Mouse (Mus musculus): ENCODE data around the gene Ppef1. TPM values are rescaled to one million over a fixed set of nuclear protein-coding genes. Genes with fewer than 3 reads are reported as not detected.
A peak's percentile ranks its signal among the peaks of the same experiment; 100 is the strongest.

Gene Ppef1
- total RNA-seq, 1 experiment from 2014 or later = not detected

DNA sequence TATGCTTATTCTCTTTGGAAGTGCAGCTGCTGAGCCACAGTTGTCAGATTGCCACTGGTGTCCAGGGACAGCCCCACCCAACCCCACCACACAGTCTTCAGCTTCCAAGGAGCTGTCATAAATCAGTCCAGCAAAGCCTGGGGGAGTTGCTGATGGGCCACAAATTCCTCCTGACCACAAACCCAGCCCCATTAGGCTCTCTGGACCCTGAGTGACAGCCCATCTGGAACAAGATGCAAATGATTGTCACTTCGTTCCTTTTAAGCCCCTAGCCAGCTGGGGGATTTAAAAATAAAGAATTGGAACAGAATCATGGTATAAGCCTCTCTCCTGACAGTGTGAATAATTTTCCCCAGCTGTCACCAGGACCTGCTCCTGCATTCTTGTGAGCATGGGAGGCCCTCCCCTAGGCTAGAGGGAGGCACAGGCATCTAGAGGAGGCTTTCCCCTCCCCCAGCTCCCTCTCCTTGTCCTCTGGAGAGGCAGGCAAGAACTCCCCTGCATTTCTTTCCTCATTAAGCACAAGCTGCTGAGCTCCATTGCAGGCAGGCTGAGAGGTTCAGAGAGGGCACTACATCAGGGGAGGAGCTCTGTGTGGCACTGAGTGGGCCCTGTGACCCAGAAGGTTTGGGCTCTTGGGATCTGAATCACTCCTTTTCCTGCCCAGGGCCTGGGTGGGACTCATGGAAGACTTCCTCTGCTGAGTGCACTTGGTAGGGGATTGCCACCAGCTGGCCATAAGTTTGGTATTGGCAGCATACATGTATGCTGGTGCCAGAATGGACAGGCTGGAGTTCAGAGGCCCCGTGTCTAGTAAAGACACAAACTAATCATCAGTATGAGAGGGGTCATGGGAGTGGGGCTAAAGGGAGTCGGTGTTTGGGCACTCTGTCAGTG, 136.8 kb downstream of the Ppef1 start:
- peak; percentile 36; the same call in 1 of the 2 replicates for ATAC-seq (replicated peaks; ENCODE audit: low read depth, poor library complexity, severe bottlenecking)

DNA sequence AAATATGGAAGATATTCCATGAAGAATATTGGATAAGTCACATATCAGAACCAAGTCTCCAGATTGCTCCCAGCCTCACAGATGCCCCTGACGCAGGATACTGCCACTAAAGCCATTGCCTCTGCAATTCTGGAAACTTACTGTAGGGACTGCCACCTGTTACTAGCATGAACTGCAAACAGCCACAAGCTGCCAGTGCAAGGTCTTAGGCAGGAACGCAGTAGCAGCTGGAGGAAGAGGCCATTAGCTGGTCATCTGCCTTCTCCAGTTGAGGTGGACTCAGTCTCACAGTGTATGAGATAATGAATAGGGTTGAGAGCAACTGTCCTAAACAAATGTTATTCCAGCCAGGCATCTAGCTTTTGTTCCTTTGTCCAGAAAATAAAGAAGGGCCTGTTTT, 137.5 kb downstream of the Ppef1 start:
- ATAC-seq (replicated peaks; ENCODE audit: low read depth, poor library complexity, severe bottlenecking) = no peak

DNA sequence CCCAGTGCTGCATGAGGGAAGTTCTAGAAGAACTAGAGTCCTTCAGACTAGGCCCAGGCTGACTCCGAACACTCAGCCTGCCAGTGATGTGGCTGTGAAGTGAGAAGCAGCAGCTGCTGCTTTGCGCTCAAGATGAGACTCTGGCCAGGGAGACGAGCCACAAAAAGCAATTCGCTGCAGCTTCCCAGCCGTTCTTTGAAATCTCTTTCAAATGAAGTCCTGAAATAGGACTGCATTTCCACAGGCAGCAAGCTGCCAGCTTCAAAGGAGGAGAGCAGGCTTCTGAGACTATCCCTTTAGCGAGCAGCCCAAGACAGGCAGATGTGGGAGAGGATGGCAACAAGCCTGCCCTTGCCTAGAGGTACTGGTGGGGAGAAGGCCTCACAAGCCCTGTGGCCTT, 142.6 kb downstream of the Ppef1 start:
- ATAC-seq (replicated peaks; ENCODE audit: low read depth, poor library complexity, severe bottlenecking) = no peak

DNA sequence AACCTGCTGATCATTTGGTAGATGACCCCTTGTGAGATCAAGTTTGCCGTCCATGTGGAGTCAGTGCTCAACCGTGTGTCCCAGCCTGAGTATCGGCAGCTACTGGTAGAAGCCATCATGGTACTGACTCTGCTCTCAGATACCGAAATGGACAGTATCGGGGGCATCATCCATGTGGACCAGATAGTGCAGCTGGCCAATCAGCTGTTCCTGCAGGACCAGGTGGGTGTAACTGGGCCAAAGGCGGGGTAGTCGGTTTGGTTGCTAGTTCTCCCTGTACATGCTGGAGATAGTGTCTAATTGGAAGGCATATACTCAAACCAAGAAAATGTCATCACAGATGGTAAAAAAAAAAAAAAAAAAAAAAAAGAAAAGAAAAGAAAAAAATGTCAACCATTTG, 145.4 kb downstream of the Ppef1 start:
- ATAC-seq (replicated peaks; ENCODE audit: low read depth, poor library complexity, severe bottlenecking) = no peak

DNA sequence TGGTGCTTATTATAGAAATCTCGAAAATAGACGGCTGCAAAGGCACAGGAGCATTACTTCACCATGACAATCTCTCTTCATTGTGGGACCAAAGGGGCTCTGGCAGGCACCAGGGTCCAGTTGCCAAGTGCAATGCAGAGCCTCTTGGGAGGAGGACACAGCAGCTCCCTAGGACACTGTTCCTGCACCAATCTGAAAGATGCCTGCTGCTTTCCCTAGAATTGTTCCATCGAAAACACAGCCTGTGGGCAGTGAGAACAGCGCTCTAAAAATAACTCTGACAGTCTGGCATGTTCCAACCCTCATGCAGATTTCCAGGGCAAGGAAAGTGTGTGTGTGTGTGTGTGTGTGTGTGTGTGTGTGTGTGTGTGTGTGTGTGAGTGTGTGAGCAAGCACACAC, 147.0 kb downstream of the Ppef1 start:
- no peak for ATAC-seq (replicated peaks; ENCODE audit: low read depth, poor library complexity, severe bottlenecking)

DNA sequence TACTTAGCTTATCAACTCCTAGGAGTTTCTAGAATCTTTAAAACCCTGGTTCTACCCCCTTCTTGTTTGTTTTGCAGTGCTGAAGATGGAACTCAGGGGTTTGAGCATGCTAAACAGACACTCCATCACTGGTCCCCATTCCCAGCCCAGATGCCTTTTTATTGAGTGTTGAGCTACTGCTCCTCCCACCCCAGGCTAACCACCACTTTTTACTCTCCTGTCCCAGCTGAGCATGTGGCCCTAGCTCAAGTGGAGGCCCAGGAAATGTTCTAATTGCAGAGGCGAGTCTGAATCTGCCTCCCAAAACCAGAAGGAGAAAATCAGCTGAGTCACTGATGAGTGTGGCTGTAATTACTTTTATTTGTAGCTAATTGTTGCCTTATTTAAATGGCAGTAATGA, 150.5 kb downstream of the Ppef1 start:
- ATAC-seq (replicated peaks; ENCODE audit: low read depth, poor library complexity, severe bottlenecking) = no peak

DNA sequence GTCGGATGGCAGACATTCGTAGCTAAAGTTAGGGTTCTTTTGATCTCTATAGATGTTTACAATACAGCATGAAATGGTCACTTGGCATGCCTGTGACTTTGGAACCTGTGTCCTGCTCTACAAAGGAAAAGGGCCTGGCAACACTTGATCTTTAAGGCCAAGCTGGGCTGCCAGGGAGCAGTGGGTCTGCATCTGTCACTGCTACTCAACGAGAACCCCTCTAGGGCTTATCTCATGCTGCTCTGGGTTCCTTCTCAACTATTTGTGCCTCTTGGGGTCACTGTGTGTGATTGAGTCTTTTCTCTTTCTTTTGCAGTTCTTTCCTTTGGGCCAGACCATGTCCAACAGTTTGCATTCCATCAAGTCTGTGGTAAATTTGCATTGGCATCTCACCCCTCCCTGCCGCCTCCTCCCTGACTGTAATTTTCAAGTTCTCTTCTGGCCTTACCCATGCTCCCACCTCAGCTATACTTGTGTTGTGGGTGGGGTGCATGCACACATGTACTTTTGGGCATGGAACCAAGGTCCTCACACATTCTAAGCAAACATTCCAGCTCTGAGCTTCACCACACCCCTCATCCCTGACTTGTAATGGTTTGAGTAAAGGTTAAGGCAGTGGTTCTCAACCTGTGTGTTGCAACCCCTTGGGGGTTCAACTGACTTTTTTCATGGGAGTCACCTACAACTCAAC, 151.3 kb downstream of the Ppef1 start:
- no peak for ATAC-seq (replicated peaks; ENCODE audit: low read depth, poor library complexity, severe bottlenecking)

DNA sequence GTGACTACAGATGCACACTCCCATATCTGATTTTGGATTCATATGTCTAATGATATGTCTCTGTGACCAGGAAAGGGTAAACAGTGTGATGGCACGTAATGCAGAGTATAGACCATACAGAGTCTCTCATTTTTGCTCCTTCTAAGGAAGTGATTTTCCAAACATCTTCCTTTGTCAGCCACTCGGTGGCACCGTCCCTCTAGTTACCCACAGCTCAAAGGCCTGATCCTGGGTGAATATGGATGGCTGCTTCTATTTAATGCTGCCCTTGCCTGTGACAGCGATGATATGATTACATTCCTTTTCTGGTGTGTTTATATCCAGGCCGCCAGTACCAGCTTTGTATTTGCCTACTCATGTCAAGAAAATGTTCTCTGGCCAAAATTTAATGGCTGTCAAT, 152.0 kb downstream of the Ppef1 start:
- ATAC-seq (replicated peaks; ENCODE audit: low read depth, poor library complexity, severe bottlenecking) = no peak

Other genes starting within 250 kb of the Ppef1 start
- 48.4 and 51.5 TPM in 2 replicates for gene Phka2, start 233.6 kb downstream of the Ppef1 start, total RNA-seq (2017)
- not detected in 2 replicates for gene Rs1, start 32.2 kb upstream of the Ppef1 start, total RNA-seq (2017)
- gene Gja6, start 171.3 kb upstream of the Ppef1 start, total RNA-seq (2017) = not detected in 2 replicates

Measured in common myeloid progenitor, adult 5-6 weeks (primary cell).